Mouse (Mus musculus) urinary bladder, postnatal 4 days (tissue): ENCODE data around the gene Uvrag.

Source experiments
- DNase-seq, 2 experiments: peaks; one replicate each; pipeline ENCODE4 v3.0.0; 2021 to 2022; ENCODE audit warnings: low spot score in 2 of 2

Gene Uvrag

DNA sequence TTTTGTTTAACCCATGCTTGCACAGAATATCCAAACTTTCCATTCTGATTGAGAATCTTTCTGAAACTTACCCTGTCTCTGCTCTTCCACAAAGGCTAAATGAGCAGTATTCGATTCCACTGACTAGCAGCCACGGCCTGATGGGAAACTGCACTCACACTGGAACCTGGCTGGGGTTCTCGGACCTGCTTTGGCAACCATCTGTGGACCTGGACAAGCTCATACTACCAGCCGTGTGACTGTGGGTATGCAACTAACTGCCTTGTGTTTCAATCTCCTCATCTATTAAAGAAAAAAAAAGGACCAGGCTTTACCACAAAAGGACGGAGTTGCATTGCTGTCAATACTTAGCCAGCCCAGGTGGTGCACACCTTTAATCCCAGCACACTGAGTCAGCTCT, 80.5 kb downstream of the Uvrag start:
- no peak for DNase-seq

GRCm38 (mm10) chr7:99059934-99060333, 81.0 kb downstream of the Uvrag start:
- DNase-seq: no peak

GRCm38 (mm10) chr7:99057053-99057630, 83.8 kb downstream of the Uvrag start:
- no peak for DNase-seq

- no peak for DNase-seq
These were observed 87.3 kb downstream of the Uvrag start for GRCm38 (mm10) chr7:99053626-99054025.

- DNase-seq: no peak
These were observed 88.3 kb downstream of the Uvrag start for GRCm38 (mm10) chr7:99052471-99053241.

DNA sequence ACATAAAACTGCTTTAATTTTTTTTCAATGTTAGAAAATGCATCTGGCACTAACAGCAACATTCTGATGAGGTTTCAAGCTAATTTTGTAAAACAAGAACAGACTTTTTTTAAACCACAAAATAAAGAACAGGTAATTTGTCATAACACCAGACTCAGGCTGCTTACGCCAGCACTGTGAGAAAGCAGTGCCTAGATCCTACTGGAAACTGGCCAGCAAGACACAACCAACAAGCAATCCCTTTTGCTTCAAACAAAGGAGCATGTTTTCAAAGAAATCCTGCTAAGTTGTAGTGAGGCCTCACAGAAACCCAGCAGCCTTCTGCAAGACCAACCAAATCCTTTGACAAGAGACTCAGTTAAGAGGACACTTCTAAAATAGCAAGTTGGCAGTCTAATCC, 90.1 kb downstream of the Uvrag start:
- DNase-seq: no peak

GRCm38 (mm10) chr7:99049897-99050296, 91.0 kb downstream of the Uvrag start:
- no peak for DNase-seq

DNA sequence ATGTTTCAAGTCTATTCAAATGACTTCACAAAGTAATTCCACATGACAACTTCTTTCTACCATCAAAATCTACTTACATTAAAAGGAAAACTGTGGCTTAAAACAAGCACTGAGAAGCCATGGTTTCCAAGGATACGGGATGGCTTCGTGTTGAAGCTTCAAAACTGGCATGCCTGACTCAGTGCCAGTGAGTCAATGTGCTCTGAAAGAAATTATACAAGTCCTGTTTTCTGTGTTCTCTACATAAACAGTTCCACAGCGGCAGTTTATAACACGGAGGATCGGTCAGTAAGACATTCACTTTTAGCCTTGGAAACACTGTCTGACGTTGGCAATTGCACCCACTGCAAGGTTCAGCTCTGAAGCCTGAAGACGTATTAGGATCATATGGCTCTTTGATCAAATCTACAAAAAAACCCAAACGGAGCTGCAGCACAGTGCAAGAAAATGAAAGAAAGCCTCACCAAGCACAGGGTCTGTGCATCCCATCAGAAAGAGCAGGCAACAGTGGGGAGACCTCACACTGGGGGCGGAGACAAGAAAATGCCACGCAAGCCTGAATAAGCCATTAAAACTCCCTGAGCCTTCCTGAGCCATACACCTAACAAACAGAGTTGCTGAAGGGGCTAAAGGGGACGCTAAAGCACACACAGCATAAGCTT, 94.3 kb downstream of the Uvrag start:
- DNase-seq: no peak

DNA sequence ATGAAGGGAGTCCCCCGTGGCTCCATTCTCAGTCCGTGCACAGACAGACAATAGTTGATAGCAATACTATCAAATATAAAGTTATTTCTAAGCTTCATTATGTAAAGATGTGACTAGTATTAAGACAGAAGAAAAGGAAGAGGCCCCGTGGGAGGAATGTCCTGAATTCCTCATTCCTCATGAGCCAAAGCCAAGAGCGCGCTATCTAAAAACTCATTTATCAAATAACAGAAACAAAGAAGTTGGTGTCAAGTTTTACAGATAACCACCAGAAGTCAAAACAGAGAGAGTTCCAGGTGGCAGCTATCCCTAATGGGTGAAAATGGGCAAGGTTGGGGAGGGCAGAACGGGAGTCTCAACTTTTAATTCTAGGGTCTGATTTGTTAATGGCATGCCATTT, 95.4 kb downstream of the Uvrag start:
- no peak for DNase-seq

- no peak for DNase-seq
These were observed 97.0 kb downstream of the Uvrag start for GRCm38 (mm10) chr7:99043923-99044322.

DNA sequence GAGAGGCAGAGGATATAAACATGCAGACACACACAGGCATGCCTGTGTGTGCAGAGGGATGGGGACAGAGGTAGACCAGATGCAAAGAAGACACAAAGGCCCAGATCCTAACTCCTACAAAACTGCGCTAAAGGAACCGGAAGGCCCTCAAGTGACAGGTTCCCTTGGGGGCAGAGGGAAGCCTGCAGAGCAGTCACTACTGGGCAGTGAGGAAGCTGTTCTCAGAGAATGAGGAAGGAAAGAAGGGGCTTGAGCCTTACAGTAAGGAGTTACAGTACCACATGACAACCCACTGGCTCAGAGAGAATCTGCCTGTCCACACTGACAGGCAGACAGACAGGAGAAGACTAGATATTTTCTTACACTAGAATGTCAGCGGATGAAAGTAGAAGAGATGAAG, 97.6 kb downstream of the Uvrag start:
- no peak for DNase-seq

GRCm38 (mm10) chr7:99041818-99042217, 99.1 kb downstream of the Uvrag start:
- no peak for DNase-seq

DNA sequence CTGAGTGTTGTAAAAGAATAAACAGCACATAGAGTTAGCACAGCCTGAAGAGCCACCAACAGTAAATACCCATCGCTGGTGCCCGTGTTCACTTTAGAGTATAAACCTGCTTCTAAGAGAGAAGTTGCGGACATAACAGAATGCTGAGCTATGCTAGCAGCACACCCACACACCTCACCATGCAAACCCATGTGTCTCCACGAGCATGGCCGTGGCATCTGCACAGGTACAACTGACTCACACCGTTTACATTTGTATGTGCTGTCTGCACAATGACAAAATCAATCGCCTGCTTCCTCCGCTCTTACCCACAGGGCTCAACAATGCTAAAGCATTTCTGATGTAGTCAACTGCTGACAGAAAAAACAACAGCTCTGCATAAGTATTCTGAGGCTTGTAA, 101.0 kb downstream of the Uvrag start:
- no peak for DNase-seq

DNA sequence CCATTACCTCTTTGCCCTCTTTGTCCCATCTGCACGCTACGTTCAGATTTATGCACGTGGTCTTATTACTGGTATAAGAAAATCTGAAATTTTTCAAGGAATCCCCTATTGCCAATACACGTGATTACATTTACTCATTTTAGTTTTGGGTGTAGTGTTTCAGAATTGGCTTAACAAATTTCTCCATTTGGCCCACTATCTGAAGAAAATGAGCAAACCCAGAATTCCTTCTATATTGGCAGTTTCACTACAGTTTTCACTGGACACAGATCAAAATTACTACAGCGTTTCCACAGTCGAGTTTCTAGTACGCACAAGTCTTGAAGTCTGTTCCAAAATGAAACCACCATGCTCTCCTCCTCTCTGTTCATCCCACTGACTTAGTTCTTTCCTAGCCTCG, 104.7 kb downstream of the Uvrag start:
- no peak for DNase-seq

- no peak for DNase-seq
These were observed 106.0 kb downstream of the Uvrag start for GRCm38 (mm10) chr7:99034909-99035308.

- DNase-seq: no peak
These were observed 107.1 kb downstream of the Uvrag start for GRCm38 (mm10) chr7:99033838-99034237.

GRCm38 (mm10) chr7:99033314-99033713, 107.6 kb downstream of the Uvrag start:
- no peak for DNase-seq

DNA sequence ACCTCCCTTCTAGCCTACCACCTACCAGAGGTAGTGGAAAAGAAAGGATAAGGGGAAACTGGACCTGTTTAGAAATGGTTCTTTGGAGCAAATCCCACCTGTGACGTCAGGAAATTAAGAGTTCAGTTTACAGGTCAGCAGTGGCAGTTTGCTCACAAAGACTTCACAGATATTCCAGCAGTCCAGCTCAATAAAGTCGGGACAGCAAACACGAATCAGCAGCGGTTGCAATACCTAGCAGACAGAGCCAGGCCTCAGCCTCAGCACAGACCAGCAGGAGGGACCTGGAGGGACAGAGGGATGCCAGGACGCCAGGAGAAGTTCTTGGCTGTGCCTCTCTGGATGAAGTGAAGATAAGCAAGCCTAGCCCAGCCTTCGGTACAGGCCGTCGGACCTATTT, 108.9 kb downstream of the Uvrag start:
- no peak for DNase-seq

GRCm38 (mm10) chr7:99028108-99028507, 112.8 kb downstream of the Uvrag start:
- no peak for DNase-seq

DNA sequence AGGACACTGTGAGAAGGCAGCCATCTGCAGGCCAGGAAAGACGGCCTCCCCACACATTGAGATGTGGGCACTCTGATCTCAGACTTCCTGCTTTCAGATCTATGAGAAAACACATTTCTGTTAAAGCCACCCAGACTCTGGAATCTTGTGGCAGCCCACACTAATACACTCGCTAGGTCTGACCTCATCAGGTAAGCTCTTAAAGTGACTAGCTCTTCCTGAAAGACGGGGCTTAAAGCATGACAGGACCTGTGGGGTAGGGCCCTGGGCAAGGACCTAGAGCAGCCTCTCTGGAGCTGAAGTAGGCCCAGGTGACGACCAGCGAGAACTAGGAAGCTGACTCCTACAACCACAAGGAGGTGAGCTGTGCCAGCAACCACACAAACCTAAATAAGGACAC, 113.8 kb downstream of the Uvrag start:
- DNase-seq: no peak

DNA sequence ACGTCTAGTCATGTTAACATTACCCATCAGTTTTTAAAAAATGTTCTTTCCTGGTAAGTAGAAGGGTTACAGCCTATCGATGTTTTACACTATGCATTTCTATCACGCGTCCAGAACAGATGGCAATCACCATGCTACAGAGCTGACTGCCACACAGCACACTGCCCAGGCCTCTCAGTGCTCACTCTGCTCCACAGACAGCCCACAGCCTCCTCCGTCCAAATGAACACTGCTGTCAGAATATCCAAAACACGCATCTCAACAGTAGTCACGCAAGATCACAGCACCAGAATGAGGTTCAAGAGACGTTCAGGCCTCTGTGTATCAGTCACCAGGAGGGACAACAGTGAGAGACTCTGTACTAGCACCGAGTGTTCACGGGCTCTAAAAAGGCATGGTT, 115.0 kb downstream of the Uvrag start:
- no peak for DNase-seq

GRCm38 (mm10) chr7:99025265-99025664, 115.7 kb downstream of the Uvrag start:
- no peak for DNase-seq

GRCm38 (mm10) chr7:99024791-99025190, 116.2 kb downstream of the Uvrag start:
- DNase-seq: no peak
